Mouse (Mus musculus) megakaryocyte-erythroid progenitor cell, adult 5-6 weeks (primary cell): Measurements from ENCODE around the gene Fkbp6. TPM values are rescaled to one million over a fixed set of nuclear protein-coding genes. Genes with fewer than 3 reads are reported as not detected.

Experiments used
- ATAC-seq: replicated peaks from 2 replicates; pipeline ENCODE4 v1.8.0; 2016; ENCODE audit warnings: mild to moderate bottlenecking, inconsistent platforms; ENCODE audit not compliant: severe bottlenecking, poor library complexity, low FRiP score, low TSS enrichment
- total RNA-seq, 2 experiments: library from RNA; stranded (forward) in 1 of 2; stranded (reverse) in 1 of 2; fragments of 200-1000, 215-1000 nt in 1 of 2; fragments of >200 nt in 1 of 2; fragmentation: Nextera tagmentation in 1 of 2; gene quantifications; 2 replicates each; pipeline ENCODE4 v1.2.3; 2014 to 2017

The Fkbp6 gene
- total RNA-seq, 2 experiments from 2014 or later: 2.0 TPM; not detected in 1

GRCm38 (mm10) chr5:135286926-135287325 lies 62.9 kb downstream of the Fkbp6 start:
- ATAC-seq: no peak

DNA sequence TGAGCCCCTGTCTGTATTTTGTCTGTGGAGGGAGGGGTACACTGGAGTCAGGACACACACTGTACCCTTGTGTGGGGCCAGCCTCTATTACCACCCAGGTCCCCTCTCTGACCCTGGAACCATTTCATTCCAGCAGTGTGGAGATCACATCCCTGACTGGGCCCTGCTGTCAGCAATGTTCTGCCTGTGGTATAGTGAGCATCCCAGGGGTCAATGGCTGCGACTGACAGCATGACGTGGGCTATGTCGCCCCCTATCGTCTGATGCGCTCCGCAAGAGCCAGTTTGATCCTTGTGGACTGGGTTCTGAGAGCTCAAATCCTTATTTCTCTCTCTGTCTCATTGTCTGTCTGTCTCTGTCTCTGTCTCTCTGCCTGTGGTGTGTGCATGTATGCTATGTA lies 63.7 kb downstream of the Fkbp6 start:
- ATAC-seq: peak; percentile 77

- ATAC-seq: no peak
Observed at GRCm38 (mm10) chr5:135285211-135285610, 64.6 kb downstream of the Fkbp6 start.

GRCm38 (mm10) chr5:135280226-135280625 lies 69.6 kb downstream of the Fkbp6 start:
- no peak for ATAC-seq

DNA sequence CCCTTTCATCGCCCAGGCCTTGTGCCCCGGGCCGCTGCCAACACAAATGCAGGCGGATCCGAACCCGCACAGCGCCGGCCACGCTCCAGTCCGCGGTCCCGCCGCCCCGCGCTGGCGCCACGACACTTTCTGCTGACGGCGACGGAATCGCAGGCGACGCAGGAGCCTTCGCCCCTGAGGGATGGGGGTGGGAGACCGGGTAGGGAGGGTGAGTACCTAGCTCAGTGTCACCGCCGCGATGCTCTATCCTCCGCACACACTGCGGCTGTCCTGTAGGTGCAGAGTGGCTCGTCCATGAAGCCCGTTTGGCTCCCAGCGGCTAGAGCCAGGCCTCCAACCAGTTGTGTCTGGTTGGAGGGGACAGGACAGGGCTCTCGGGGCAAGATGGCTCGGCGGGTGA lies 73.2 kb downstream of the Fkbp6 start:
- no peak for ATAC-seq

DNA sequence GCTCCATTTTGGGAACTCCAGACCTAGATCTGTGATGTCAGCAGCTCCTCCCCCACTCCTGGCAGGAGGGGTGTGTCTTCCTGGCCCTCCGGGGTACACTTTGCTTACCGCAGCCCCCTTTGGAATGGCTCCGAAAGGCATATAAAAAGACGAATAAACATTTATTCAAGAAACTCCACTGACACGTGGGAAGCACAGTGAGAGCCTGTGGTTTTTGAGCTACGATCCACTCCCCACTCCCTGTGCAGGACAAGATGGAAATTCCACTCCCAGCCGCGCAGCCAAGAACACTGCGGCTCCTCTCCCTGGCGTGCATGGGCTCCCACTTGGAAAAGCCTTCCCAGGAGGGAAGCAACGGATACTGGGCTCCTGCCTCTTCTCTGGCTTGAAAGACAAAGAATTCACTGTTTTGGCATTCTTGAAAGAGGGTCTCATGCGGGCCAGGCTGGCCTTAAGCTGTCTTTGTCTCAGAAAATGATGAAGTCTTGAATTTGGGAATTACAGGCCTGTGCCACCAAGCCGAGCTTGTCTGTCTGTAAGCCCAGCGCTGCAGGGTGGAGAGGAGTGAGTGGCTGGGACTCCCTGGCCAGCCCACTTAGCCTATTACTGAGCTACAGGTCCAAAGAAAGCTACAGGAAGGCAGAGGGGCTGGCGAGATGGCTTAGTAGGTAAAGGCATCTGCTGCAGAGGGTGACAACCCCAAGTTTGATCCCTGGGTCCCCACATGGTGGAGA lies 75.0 kb downstream of the Fkbp6 start:
- ATAC-seq: no peak

- no peak for ATAC-seq
Observed at GRCm38 (mm10) chr5:135271563-135272165, 78.2 kb downstream of the Fkbp6 start.

GRCm38 (mm10) chr5:135270361-135270760 lies 79.5 kb downstream of the Fkbp6 start:
- no peak for ATAC-seq

DNA sequence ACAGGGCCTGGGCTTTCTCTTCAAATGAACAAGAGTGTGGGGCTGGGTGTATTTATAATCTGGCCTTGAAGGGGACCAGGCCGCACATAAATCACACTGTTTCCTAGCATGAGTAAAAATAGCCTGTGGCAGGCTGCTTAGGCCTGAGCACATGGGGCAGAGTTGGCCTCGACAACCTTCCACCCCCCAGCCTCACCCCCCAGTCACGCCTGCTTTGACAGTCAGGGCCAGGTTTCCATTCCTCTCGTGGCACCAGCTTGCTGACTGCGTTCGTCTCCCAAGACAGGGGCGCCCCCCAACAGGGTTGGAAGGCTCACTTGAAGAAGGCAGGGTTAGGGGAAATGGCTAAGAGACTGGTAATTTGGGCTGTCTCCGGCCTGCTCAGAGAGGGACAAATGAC lies 80.4 kb downstream of the Fkbp6 start:
- ATAC-seq: no peak

- no peak for ATAC-seq
Observed at GRCm38 (mm10) chr5:135264548-135264947, 85.3 kb downstream of the Fkbp6 start.

DNA sequence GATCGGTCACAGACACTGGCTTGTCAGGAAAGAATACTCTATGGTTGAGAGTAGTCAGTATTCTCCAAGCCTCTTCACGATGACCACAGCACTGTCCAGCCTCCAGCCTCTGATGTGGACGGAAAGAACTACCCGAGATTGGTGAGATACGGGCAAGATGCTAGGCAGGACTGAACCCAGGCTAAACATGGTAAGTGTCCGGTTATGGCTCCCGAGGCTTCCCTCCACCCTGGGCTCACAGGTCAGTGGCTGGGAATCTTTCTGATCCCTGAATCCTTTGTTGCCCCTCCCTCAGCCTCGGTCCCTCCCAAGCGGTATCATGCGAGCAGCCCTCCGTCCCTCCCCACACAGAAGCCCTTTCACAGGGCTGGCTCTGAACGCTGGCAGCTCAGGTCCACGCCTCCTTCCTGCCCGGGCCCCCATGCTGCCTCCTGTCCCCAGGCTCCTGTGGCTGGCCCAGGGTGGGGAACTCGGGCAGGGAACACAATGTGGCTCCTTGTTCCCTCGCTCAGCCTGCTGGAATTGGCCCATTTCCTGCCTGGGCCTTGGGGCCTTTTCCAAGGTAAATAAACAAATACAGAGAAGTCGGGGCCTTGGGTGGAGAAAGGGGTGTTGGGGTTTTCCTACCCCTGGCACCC lies 85.9 kb downstream of the Fkbp6 start:
- ATAC-seq: peak; percentile 52; the same call in 1 of the 2 replicates

- no peak for ATAC-seq
Observed at GRCm38 (mm10) chr5:135258280-135259150, 91.3 kb downstream of the Fkbp6 start.

DNA sequence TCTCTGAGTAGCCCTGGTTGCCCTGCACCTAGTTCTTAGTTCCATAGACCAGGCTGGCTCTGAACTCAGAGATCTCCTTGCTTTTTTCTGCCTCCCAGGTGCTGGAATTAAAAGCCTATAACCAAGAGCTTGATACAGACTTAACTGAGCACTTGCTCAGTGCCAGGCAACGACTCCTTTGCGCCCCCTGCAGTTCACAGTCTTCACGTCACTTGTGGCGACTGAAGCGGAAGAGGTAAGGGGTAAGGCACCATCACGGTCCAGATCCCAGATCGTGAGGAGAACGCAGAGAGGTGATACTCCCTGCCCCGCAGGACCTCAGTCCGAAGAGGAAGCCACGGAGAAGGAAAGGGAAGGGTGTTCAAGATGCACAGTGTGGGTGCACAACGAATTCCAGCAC lies 92.3 kb downstream of the Fkbp6 start:
- ATAC-seq: no peak

DNA sequence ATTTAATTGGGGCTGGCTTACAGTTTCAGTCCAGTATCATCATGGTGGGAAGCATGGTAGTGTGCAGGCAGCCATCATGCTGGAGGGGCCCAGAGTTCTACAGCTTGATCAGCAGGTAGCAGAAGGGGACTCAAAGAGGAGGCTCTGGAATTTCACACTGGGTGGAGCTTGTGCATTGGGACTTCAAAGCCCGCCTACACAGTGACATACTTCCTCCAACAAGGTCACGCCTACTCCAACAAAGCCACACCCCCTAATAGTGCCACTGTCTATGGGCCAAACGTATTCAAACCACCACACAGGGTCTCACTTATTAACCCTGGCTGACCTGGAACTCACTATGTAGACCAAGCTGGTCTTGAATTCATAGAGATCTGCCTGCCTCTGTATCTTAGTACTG lies 93.7 kb downstream of the Fkbp6 start:
- ATAC-seq: no peak

DNA sequence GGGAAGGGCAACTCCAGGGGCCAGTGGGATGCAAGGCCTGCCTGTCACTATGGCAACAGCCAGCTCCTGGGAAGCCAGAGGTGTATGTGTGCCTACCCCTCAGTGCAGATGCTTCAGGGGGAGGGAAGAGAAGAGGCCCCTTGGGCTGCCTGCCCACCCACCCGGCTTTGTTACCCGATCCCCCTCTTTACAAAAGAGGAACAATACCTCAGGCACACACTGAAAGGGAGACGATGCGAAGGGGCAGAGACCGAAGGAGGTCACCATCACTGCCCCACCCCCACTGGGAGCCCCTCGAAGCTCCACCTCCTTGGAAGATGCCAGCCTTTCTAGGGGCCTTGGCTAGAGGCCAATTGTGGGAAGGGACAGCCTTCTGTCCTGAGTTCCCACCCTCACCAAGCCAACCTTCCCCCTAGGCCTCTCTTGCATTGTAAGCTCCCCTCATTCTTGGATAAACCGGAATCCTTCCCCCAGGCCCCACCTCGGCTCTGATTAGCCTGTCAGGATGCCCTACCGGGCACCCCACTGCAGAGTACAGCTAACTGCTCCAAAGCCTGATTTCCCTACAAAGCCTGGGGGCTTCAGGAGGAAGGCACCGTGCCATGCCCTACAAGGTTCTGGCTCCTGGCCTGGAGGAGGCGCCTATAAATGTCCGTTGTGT lies 96.0 kb downstream of the Fkbp6 start:
- no peak for ATAC-seq

DNA sequence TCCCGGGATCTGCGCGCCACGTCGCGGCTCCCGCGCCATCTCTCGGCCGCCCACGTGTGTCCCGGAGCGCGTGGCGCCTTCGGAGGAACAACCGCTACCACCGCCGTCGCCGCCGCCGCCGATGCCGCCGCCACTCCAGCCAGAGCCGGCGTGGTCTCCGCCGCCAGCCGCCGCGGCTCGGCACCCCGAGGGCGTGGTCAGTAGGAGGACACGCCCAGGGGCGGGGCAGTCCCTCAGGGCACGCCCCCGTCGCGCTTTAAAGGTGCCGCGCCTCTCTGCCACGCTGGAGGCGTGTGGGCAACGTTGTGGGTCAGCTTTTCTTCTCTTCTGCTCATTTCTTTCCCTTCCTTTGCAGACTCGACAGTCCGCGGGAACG lies 98.8 kb downstream of the Fkbp6 start, which contains the start of gene Fzd9:
Gene Fzd9, minus strand, starts transcription at position 152 of the 376 bp plus-strand sequence.
- peak; percentile 84 for ATAC-seq

- ATAC-seq: peak; percentile 9
Observed at GRCm38 (mm10) chr5:135250186-135251078, 99.4 kb downstream of the Fkbp6 start.

GRCm38 (mm10) chr5:135248956-135249676 lies 100.7 kb downstream of the Fkbp6 start:
- no peak for ATAC-seq
